Mouse (Mus musculus): ENCODE measurements at regions not wholly inside any gene's neighbourhood (a gene's known extent, or its start where the extent isn't known, plus 50 kb on each side); places are given as distances from the start of the nearest gene placed in this dataset.

DNA sequence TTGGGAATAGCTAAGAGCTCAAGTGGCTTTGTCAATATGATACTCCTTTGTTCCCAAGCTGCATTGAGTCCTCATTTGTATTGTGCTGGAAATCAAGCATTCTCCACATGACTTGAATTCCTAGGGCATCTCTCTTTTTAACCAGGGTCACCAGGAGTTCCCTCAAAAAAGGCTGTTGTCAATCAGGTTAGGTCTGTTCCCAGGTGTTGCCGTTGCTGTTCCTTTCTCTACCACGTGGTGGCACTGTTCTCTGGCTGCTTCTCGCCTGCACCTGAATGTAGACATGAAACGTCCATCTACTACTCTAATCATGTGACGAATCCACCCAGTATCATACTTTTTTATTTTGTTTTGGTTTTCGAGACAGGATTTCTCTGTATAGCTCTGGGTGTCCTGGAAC, 118.3 kb downstream of the S1pr1 start:
- DNase-seq, result peak; percentile 41 to 54

GRCm38 (mm10) chr3:115590716-115591115, 124.2 kb downstream of the S1pr1 start:
- no peak for DNase-seq

DNA sequence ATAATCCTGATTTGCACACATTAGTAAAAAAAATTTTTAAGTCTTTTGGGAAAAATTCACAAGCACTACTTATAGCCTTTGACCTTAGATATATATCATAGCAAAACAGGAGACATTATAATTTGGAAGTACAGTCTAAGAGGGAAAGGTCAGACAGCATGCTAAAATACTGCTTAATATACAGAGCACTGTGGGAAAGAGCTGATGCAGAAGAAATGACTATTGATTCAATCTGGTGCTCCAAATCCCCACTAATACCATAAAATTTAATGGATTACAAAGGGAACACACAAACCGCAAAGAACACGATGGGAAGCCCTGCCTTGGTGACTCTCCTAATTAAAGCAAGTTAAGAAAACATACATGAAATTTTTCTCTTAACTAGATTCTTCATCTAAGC, 126.3 kb downstream of the S1pr1 start:
- no peak for DNase-seq

GRCm38 (mm10) chr3:115580131-115580932, 134.5 kb downstream of the S1pr1 start:
- no peak for DNase-seq

- DNase-seq, result no peak
Measured at GRCm38 (mm10) chr3:115575371-115575770, 139.5 kb downstream of the S1pr1 start.

- no peak for DNase-seq
Measured at GRCm38 (mm10) chr3:115562735-115563134, 152.1 kb downstream of the S1pr1 start.

DNA sequence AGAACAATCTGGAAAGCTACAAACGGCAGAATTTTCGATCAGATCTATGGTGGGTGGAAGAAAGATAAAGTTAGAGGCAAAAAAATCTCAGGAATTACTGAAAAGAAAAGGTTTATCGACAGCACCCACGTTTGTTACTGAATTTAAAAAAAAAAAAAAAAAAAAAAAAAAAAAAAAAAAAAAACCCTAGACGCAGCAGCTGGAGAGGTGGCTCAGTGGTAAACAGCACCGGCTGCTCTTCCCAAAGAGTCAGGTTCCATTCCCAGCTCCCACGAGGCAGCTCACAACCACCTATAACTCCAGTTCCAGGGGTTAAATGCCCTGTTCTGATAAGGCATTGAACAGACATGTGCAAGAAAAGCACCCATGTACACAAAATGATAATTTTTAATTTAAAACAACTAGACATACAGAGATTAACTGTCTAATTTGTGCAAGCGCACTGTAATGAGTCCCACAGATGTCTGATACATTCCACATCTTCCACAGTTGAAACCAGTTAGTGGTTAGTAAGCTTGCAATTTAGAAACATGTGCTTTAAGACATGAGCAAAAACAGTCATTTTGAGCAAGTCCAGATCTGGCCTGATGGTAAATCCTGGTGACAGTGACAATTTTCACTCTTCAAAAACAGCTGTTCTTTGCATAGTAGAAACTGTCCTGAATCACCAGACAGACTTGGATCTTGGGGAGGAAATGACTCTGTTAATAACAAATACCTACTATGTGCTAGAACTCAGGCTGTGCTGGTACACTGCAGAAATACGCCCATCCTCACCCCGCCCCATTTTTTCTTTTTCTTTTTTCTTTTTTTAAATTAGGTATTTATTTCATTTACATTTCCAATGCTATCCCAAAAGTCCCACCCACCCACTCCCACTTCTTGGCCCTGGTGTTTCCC, 159.8 kb downstream of the S1pr1 start:
- no peak for DNase-seq

DNA sequence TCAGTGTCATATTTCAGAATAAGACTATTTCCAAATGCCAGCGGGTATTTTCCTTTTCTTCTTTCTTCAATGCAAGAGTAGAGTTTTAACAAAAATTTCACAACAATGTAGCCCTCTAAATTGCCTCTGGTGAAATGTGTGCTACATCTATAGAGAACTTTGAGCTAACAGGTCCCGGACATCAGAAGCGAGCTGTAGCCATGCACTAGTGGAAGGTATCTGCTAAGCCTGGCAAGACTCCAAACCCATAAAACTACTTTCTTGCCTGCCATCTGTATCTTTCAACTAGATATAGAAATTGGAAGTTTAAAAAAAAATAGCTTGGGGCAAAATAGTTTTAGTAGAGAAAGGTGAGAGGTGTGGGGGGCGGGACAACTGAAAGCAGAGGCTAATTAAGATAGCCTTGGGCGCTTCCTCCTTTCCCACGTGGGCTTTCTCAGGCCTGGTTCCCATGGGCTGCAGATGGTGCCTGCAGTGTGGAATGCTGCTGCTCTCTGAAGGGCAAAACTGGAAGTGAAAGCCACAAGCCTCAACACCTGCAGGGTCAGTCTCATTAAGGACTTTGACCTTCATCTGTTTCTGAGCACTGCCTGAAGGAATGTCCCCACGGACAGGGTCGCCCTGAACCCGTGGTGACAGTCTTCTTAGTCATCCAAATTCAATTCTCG, 160.9 kb downstream of the S1pr1 start:
- no peak for DNase-seq

DNA sequence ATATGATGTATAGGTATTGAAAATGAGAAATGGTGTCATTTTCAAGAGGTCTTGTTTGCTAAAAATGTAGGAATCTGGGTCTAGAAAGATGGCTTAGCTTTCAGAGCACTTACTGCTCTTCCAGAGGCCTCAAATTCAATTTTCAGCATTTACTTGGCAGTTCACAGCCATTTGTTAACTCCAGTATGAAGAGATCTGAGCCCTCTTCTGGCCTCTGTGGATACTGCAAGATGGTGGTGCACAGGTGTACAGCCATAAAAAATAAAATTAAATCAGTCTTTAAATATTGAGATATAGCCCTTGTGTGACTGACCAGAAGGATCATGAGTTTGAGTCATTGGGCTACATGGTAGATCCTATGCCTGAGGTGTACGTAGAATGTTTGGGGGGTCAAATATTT, 173.1 kb downstream of the S1pr1 start:
- peak; percentile 44 to 50 for DNase-seq

DNA sequence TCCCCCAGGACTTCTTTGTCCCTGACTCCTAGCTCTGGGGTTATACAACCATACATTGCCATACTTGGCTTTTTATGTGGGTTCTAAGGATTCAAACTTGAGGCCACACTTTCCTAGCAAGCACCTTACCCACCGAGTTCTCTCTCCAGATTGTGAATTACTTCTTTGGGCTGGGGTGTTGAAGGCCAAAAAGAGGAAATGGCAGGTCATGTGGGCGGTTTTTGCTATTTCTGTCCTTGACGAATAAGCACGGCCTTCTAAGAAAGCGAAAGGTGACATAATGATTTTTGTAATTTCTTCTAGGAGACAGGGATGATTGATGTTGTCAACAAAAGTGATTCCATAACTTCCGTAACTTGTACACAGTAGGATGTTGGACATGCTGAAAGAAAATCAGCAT, 176.5 kb downstream of the S1pr1 start:
- no peak for DNase-seq

- no peak for DNase-seq
Measured at GRCm38 (mm10) chr3:115532141-115532735, 182.6 kb downstream of the S1pr1 start.

GRCm38 (mm10) chr3:115530441-115530840, 184.4 kb downstream of the S1pr1 start:
- DNase-seq, result no peak

GRCm38 (mm10) chr3:115529918-115530317, 185.0 kb downstream of the S1pr1 start:
- DNase-seq, result no peak

GRCm38 (mm10) chr3:115523515-115523914, 191.4 kb downstream of the S1pr1 start:
- DNase-seq, result no peak

DNA sequence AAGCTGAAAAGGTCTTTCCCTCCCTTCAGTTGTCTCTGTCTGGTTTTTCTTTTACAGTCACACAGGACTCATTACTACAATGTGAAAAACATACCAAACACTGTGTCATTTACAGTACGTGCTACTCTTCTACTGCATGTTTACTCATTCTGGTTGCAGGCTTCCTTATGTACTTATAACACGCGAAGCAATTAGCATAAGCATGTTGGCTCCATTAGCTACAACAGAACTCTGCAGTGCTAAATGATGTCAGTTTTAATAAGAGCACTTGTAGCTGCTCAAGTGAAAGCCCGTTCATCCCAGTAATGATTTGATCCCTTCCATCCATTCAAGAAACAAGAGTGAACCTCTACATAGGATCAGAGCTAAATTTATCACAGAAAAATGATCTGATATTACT, 199.2 kb downstream of the S1pr1 start:
- DNase-seq, result no peak

DNA sequence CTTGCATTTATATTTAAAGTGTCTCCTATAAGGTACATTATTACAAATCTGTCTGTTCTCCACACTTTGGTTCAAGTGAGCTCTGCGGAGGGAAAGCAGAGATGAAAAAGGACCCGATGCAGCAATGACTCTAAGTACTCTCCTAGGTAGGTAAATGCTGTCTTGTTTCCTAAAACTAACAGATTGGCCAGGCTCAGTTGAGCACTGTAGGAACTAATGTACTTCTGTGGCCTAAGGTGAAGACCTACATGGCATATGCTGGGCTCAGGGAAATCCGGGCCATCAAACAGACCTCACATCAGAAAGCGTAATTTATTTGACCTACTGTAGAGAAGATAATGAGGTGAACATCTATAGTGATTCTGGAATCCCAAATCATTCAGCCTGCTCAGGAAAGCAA, 205.2 kb downstream of the S1pr1 start:
- no peak for DNase-seq

- DNase-seq, result no peak
Measured at GRCm38 (mm10) chr3:115497420-115497819, 217.5 kb downstream of the S1pr1 start.

GRCm38 (mm10) chr3:115496110-115496509, 218.8 kb downstream of the S1pr1 start:
- DNase-seq, result no peak

DNA sequence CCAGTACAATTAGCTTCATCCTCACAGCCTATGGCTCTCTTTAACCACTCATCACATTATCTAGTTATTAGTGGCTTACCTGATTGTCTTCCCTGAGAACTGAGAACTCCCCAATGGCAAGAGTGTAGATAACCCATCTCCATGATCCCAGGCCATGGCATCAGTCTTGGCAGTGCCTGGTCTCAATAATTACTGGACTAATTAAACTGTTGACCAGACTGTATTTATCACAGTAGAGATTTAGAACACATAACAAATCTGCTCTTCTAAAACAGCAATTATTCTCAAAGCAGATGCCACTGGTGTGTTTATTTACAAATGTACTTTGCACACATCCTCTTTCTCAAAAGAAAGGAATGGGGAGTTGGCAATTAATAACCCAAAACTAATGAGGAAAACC, 219.2 kb downstream of the S1pr1 start:
- DNase-seq, result no peak

DNA sequence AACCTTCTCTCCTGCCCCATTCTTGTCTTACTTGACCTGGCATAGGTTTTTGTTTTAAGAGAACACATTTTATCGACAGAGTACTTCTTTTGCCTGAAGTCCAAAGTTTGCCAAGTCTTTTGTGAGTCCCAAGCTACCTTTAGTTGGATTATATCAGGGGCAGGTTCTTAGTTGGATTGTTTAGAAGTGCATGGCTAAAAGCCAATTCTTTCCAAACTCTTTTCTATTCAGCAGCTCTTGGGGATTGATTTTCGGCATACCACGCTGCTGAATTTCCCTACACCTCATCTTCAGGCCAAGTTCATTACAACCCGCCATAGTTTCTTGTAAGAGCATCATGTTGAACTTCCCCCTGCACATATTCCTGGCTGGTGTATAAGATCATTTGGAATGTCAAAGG, 245.9 kb downstream of the S1pr1 start:
- no peak for DNase-seq

DNA sequence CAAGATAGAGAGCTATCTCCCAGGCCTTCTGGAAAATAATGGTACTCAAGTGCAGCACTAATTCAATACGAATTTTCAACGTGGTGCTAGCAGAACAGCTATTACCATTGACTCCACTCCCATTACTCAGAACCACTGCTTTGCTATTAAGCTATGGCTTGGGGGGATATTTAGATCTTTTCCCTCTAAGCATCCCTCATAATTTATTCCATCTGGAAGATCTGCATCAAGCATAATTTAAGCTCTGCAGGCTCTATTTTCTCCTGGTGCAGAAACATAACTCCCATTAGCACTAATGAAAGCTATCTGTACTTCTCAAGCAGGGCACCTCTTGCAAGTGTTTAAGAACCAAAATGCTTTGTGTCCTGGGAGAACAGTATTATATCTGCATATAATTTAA, 247.0 kb downstream of the S1pr1 start:
- no peak for DNase-seq

- DNase-seq, result no peak
Measured at GRCm38 (mm10) chr3:115462623-115463022, 252.2 kb downstream of the S1pr1 start.

All from cerebellum, postnatal 36 days (tissue).